Mouse (Mus musculus) CH12.LX (cell line): ENCODE data around the gene Ppp1r14d.

Experiments
- CTCF ChIP-seq, 2 experiments: IDR thresholded peaks in 1 of 2; conservative IDR thresholded peaks in 1 of 2; 2 replicates each; pipeline ENCODE4 v1.5.1; 2011 to 2012; ENCODE audit warnings: low read depth in 2 of 2, low read length in 2 of 2, improper control_type of control experiment in 1 of 2, inconsistent platforms in 1 of 2, mild to moderate bottlenecking in 1 of 2, moderate library complexity in 1 of 2
- ELF1 ChIP-seq: IDR thresholded peaks from 2 replicates; pipeline ENCODE4 v1.6.1; 2014; ENCODE audit warnings: low read depth, mild to moderate bottlenecking, inconsistent platforms, low read length, improper control_type of control experiment
- GABPA ChIP-seq: IDR thresholded peaks from 2 replicates; pipeline ENCODE4 v1.6.1; 2012; ENCODE audit warnings: low read depth, low read length, improper control_type of control experiment, inconsistent platforms; ENCODE audit not compliant: insufficient replicate concordance
- KAT2A ChIP-seq: IDR thresholded peaks from 2 replicates; pipeline ENCODE4 v1.6.1; 2012; ENCODE audit warnings: low read length, improper control_type of control experiment, inconsistent platforms; ENCODE audit not compliant: insufficient replicate concordance
- MAFK ChIP-seq: IDR thresholded peaks from 2 replicates; pipeline ENCODE4 v1.6.1; 2011; ENCODE audit warnings: low read length, improper control_type of control experiment; ENCODE audit not compliant: insufficient replicate concordance
- POLR2A ChIP-seq: IDR thresholded peaks from 2 replicates; pipeline ENCODE4 v1.6.1; 2011; ENCODE audit warnings: low read depth, mild to moderate bottlenecking, improper control_type of control experiment, low read length
- RCOR1 ChIP-seq: conservative IDR thresholded peaks from 2 replicates; pipeline ENCODE4 v1.6.1; 2012; ENCODE audit warnings: low read depth, mild to moderate bottlenecking, inconsistent platforms, low read length, improper control_type of control experiment
- ZC3H11A ChIP-seq: IDR thresholded peaks from 2 replicates; pipeline ENCODE4 v1.6.1; 2012; ENCODE audit warnings: low read depth, mild to moderate bottlenecking, inconsistent platforms, low read length, improper control_type of control experiment

DNA sequence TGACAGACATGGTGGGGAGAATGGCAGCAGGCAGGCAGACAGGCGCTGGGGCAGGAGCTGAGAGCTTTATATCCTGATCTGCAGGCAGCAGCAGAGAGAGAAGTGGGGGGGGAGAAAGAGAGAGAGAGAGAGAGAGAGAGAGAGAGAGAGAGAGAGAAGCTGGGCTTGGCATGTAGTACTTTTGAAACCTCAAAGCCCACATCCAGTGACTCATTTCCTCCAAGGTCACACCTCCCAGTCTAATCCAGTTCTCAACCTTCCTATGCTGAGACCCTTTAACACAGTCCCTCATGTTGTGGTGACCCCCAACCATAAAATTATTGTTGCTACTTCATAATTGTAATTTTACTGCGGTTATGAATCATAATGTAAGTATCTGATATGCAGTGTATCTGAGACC, 59.4 kb downstream of the Ppp1r14d start:
- TF ChIP-seq CTCF (conservative IDR thresholded peaks at IDR 0.05 in 1 of 2, IDR thresholded peaks at IDR 0.05 in 1 of 2; ENCODE audit: low read depth in 2 of 2, low read length in 2 of 2) (no peak), KAT2A (no peak), POLR2A (no peak), RCOR1 (no peak), MAFK (no peak), ELF1 (no peak), ZC3H11A (no peak), GABPA (no peak)
